Mouse (Mus musculus): ENCODE results near the gene Fstl4. TPM values are rescaled to one million over a fixed set of nuclear protein-coding genes. Genes with fewer than 3 reads are reported as not detected.

The Fstl4 gene
- polyA plus RNA-seq, 1 experiment from 2014 or later: 8.5 TPM

GRCm38 (mm10) chr11:52734493-52735195 is 29.8 kb upstream of the Fstl4 start:
- H3K27ac ChIP-seq (ENCODE audit: low read depth): no peak overlapping the region
- DNase-seq (no peak), ATAC-seq (ENCODE audit: insufficient read depth) (no peak)
- H3K4me1 ChIP-seq (ENCODE audit: insufficient read depth): no peaks in the 10 kb centered on the region
- no peak overlapping the region for H3K4me2 ChIP-seq
- no peaks in the 10 kb centered on the region for H3K36me3 ChIP-seq (ENCODE audit: insufficient read depth)
- WGBS: 77% methylated on average over 6 of the region's 6 CpGs
- H3K27me3 ChIP-seq (ENCODE audit: insufficient read depth, low read length): no peaks in the 10 kb centered on the region
- TF ChIP-seq CTCF (IDR thresholded peaks at IDR 0.05; ENCODE audit: low read depth): no peak
- H3K4me3 ChIP-seq (ENCODE audit: low read depth, low read length): no peak overlapping the region
- no peak overlapping the region for H3K9ac ChIP-seq
- H3K9me3 ChIP-seq (ENCODE audit: low read depth, low read length): no peaks in the 10 kb centered on the region

- H3K27ac ChIP-seq (ENCODE audit: low read depth): no peak overlapping the region
- 8% methylated on average over 9 of the region's 9 CpGs for whole genome bisulfite sequencing
- no peaks in the 10 kb centered on the region for H3K27me3 ChIP-seq (ENCODE audit: insufficient read depth, low read length)
- H3K9ac ChIP-seq: no peak overlapping the region
- no peaks in the 10 kb centered on the region for H3K9me3 ChIP-seq (ENCODE audit: low read depth, low read length)
- peak overlapping the region; percentile 27 for H3K4me2 ChIP-seq
- H3K4me1 ChIP-seq (ENCODE audit: insufficient read depth): no peaks in the 10 kb centered on the region
- ATAC-seq (ENCODE audit: insufficient read depth) (peak; percentile 56; the same call in 1 of the 2 replicates), DNase-seq (peak; percentile 64)
- no peaks in the 10 kb centered on the region for H3K36me3 ChIP-seq (ENCODE audit: insufficient read depth)
- TF ChIP-seq CTCF (IDR thresholded peaks at IDR 0.05; ENCODE audit: low read depth): no peak
- no peak overlapping the region for H3K4me3 ChIP-seq (ENCODE audit: low read depth, low read length)
These were observed 25.2 kb upstream of the Fstl4 start for GRCm38 (mm10) chr11:52739187-52739586.

- H3K27ac ChIP-seq (ENCODE audit: low read depth): no peak overlapping the region
- H3K27me3 ChIP-seq (ENCODE audit: insufficient read depth, low read length): no peaks in the 10 kb centered on the region
- H3K4me1 ChIP-seq (ENCODE audit: insufficient read depth): no peaks in the 10 kb centered on the region
- H3K9ac ChIP-seq: no peak overlapping the region
- H3K9me3 ChIP-seq (ENCODE audit: low read depth, low read length): no peaks in the 10 kb centered on the region
- DNase-seq: no peak
- H3K4me3 ChIP-seq (ENCODE audit: low read depth, low read length): no peak overlapping the region
- H3K36me3 ChIP-seq (ENCODE audit: insufficient read depth): no peaks in the 10 kb centered on the region
- no peak for ATAC-seq (ENCODE audit: insufficient read depth)
- no peak overlapping the region for H3K4me2 ChIP-seq
- no peak for TF ChIP-seq CTCF (IDR thresholded peaks at IDR 0.05; ENCODE audit: low read depth)
These were observed 24.0 kb upstream of the Fstl4 start for GRCm38 (mm10) chr11:52740466-52740865.

- no peak overlapping the region for H3K4me3 ChIP-seq (ENCODE audit: low read depth, low read length)
- no peaks in the 10 kb centered on the region for H3K9me3 ChIP-seq (ENCODE audit: low read depth, low read length)
- no peak overlapping the region for H3K9ac ChIP-seq
- TF ChIP-seq CTCF (IDR thresholded peaks at IDR 0.05; ENCODE audit: low read depth): no peak
- ATAC-seq (ENCODE audit: insufficient read depth) (no peak), DNase-seq (no peak)
- H3K27ac ChIP-seq (ENCODE audit: low read depth): no peak overlapping the region
- H3K36me3 ChIP-seq (ENCODE audit: insufficient read depth): no peaks in the 10 kb centered on the region
- no peaks in the 10 kb centered on the region for H3K27me3 ChIP-seq (ENCODE audit: insufficient read depth, low read length)
- no peak overlapping the region for H3K4me2 ChIP-seq
- H3K4me1 ChIP-seq (ENCODE audit: insufficient read depth): no peaks in the 10 kb centered on the region
These were observed 20.5 kb upstream of the Fstl4 start for GRCm38 (mm10) chr11:52743956-52744355.

- Histone ChIP-seq H3K4me1 (ENCODE audit: insufficient read depth) (no peaks in the 10 kb centered on the region), H3K27me3 (ENCODE audit: insufficient read depth, low read length) (no peaks in the 10 kb centered on the region), H3K9me3 (ENCODE audit: low read depth, low read length) (no peaks in the 10 kb centered on the region), H3K27ac (ENCODE audit: low read depth) (peak overlapping the region; percentile 60), H3K4me2 (no peak overlapping the region), H3K4me3 (ENCODE audit: low read depth, low read length) (no peak overlapping the region), H3K9ac (no peak overlapping the region), H3K36me3 (ENCODE audit: insufficient read depth) (no peaks in the 10 kb centered on the region)
- no peak for TF ChIP-seq CTCF (IDR thresholded peaks at IDR 0.05; ENCODE audit: low read depth)
- peak; percentile 29 for DNase-seq
- WGBS: 30% methylated on average over 9 of the region's 9 CpGs
- ATAC-seq (ENCODE audit: insufficient read depth): peak; percentile 62; the same call in 1 of the 2 replicates
These were observed 19.6 kb upstream of the Fstl4 start for GRCm38 (mm10) chr11:52744593-52745450.

GRCm38 (mm10) chr11:52747206-52747605 is 17.2 kb upstream of the Fstl4 start:
- H3K27me3 ChIP-seq (ENCODE audit: insufficient read depth, low read length): no peaks in the 10 kb centered on the region
- no peak overlapping the region for H3K9ac ChIP-seq
- no peak overlapping the region for H3K27ac ChIP-seq (ENCODE audit: low read depth)
- TF ChIP-seq CTCF (IDR thresholded peaks at IDR 0.05; ENCODE audit: low read depth): no peak
- 78% methylated on average over 7 of the region's 7 CpGs for WGBS
- H3K4me3 ChIP-seq (ENCODE audit: low read depth, low read length): no peak overlapping the region
- H3K9me3 ChIP-seq (ENCODE audit: low read depth, low read length): no peaks in the 10 kb centered on the region
- H3K4me2 ChIP-seq: no peak overlapping the region
- H3K4me1 ChIP-seq (ENCODE audit: insufficient read depth): no peaks in the 10 kb centered on the region
- no peak for DNase-seq
- ATAC-seq (ENCODE audit: insufficient read depth): no peak
- no peaks in the 10 kb centered on the region for H3K36me3 ChIP-seq (ENCODE audit: insufficient read depth)

GRCm38 (mm10) chr11:52747766-52748456 is 16.5 kb upstream of the Fstl4 start:
- Histone ChIP-seq H3K4me1 (ENCODE audit: insufficient read depth) (no peaks in the 10 kb centered on the region), H3K27ac (ENCODE audit: low read depth) (no peak overlapping the region), H3K4me3 (ENCODE audit: low read depth, low read length) (no peak overlapping the region), H3K9me3 (ENCODE audit: low read depth, low read length) (no peaks in the 10 kb centered on the region), H3K36me3 (ENCODE audit: insufficient read depth) (no peaks in the 10 kb centered on the region), H3K27me3 (ENCODE audit: insufficient read depth, low read length) (no peaks in the 10 kb centered on the region), H3K9ac (no peak overlapping the region), H3K4me2 (no peak overlapping the region)
- DNase-seq (no peak), ATAC-seq (ENCODE audit: insufficient read depth) (no peak)
- TF ChIP-seq CTCF (IDR thresholded peaks at IDR 0.05; ENCODE audit: low read depth): no peak
- 39% methylated on average over 6 of the region's 6 CpGs for WGBS

All from lung, embryonic 14.5 days (tissue).